17 mouse cellular contexts compared by ENCODE assay signal in the genomic region with DNA sequence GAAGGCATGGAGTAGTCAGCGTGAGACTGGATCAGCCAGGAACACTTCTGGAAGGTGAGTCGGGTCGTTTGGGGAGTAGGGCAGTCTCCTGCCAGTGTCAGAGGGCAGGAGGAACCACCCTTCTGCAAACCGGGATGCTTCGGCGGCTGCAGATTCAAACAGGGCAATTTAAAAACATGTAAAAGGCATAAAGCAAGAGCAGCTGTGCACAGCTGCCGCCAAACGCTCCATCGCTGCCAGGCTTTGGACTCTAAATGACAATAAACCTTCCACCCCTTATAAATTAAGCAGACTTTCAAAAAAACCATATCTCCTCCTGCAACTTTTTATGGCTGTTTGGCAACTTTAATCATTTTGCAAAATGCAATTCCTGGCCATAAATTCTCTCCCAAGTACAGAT.
DNase-seq lines count a peak whose midpoint lies in the region; ATAC-seq and TF ChIP-seq lines count a peak whose summit lies in the region.
"Had no signal": no experiment of that assay in that cellular context is flagged by ENCODE, and none has a peak within 500 bp of the region (broad histone marks: within the 10 kb centered on the region; RNA-seq: fewer than 3 reads in every experiment).

No protein-coding gene starts in this region.

- H3K4me3 ChIP-seq in heart, embryonic 12.5 days = no peak overlapping the region
- H3K4me3 ChIP-seq in lung, embryonic 16.5 days (ENCODE audit: low read length) = no peak overlapping the region
- no peak overlapping the region for H3K4me3 ChIP-seq in lung, adult 2 months (replicated peaks; ENCODE audit: extremely low read depth, low read depth, low read length)
- no peak overlapping the region for H3K4me3 ChIP-seq in limb, embryonic 12.5 days (replicated peaks)
- H3K4me3 ChIP-seq in liver, postnatal 0 days (ENCODE audit: low read depth, low read length) = no peak overlapping the region
- H3K4me3 ChIP-seq: embryonic facial prominence, embryonic 13.5 days; heart, embryonic 13.5 days; hindbrain, embryonic 13.5 days; limb, embryonic 13.5 days; midbrain, embryonic 15.5 days had no signal

- no peak for TF ChIP-seq CTCF in lung, adult 2 months (IDR thresholded peaks at IDR 0.05; ENCODE audit: insufficient read depth, low read length)
- no peak for TF ChIP-seq CTCF in liver, postnatal 0 days (IDR thresholded peaks at IDR 0.05; ENCODE audit: low read depth)

- no peaks in the 10 kb centered on the region for H3K36me3 ChIP-seq in heart, embryonic 12.5 days
- H3K36me3 ChIP-seq in lung, embryonic 16.5 days (ENCODE audit: control insufficient read depth, insufficient read depth, low read length) = no peaks in the 10 kb centered on the region
- no peaks in the 10 kb centered on the region for H3K36me3 ChIP-seq in limb, embryonic 12.5 days
- no peaks in the 10 kb centered on the region for H3K36me3 ChIP-seq in liver, postnatal 0 days (replicated peaks; ENCODE audit: insufficient read depth, low read length)
- H3K36me3 ChIP-seq: embryonic facial prominence, embryonic 13.5 days; heart, embryonic 13.5 days; hindbrain, embryonic 13.5 days; limb, embryonic 13.5 days; midbrain, embryonic 15.5 days had no signal

- no peak overlapping the region for H3K27ac ChIP-seq in heart, embryonic 12.5 days (ENCODE audit: poor library complexity, severe bottlenecking)
- no peak overlapping the region for H3K27ac ChIP-seq in lung, embryonic 16.5 days (ENCODE audit: low read length)
- H3K27ac ChIP-seq in limb, embryonic 12.5 days = no peak overlapping the region
- H3K27ac ChIP-seq in liver, postnatal 0 days (ENCODE audit: low read depth) = no peak overlapping the region
- H3K27ac ChIP-seq: embryonic facial prominence, embryonic 13.5 days; heart, embryonic 13.5 days; hindbrain, embryonic 13.5 days; limb, embryonic 13.5 days; macrophage; midbrain, embryonic 15.5 days had no signal

- TF ChIP-seq POLR2A in lung, adult 2 months (IDR thresholded peaks at IDR 0.05; ENCODE audit: borderline replicate concordance, extremely low read depth, low read depth, low read length) = no peak

- no peaks in the 10 kb centered on the region for H3K4me1 ChIP-seq in heart, embryonic 12.5 days (replicated peaks)
- H3K4me1 ChIP-seq in lung, embryonic 16.5 days (replicated peaks; ENCODE audit: control insufficient read depth, insufficient read depth, low read length) = peaks cover 3% of the 10 kb centered on the region; the same call in 1 of the 2 replicates
- H3K4me1 ChIP-seq in lung, adult 2 months (ENCODE audit: control insufficient read depth, insufficient read depth, low read length) = no peaks in the 10 kb centered on the region
- peaks cover 15% of the 10 kb centered on the region for H3K4me1 ChIP-seq in limb, embryonic 12.5 days (replicated peaks)
- no peaks in the 10 kb centered on the region for H3K4me1 ChIP-seq in liver, postnatal 0 days (ENCODE audit: insufficient read depth)
- H3K4me1 ChIP-seq: heart, embryonic 13.5 days had no signal

- intact Hi-C loops in heart, postnatal 10 days (cut with DNase I) = no loop called here

- ATAC-seq in heart, embryonic 12.5 days (ENCODE audit: insufficient number of reproducible peaks, low FRiP score) = no peak
- peak; percentile 59 for ATAC-seq in lung, embryonic 16.5 days (ENCODE audit: low read depth)
- ATAC-seq in limb, embryonic 12.5 days (ENCODE audit: insufficient number of reproducible peaks, insufficient read depth, low FRiP score, low TSS enrichment, low read depth) = no peak
- ATAC-seq in liver, postnatal 0 days = no peak
- ATAC-seq: midbrain, embryonic 15.5 days had no signal

- H3K4me2 ChIP-seq in heart, embryonic 12.5 days = no peak overlapping the region
- no peak overlapping the region for H3K4me2 ChIP-seq in lung, embryonic 16.5 days (ENCODE audit: low read depth, low read length)
- H3K4me2 ChIP-seq in limb, embryonic 12.5 days = peak overlapping the region; percentile 26; the same call in 1 of the 2 replicates
- H3K4me2 ChIP-seq in liver, postnatal 0 days (ENCODE audit: low read depth, low read length) = no peak overlapping the region
- H3K4me2 ChIP-seq: embryonic facial prominence, embryonic 13.5 days; heart, embryonic 13.5 days; hindbrain, embryonic 13.5 days; limb, embryonic 13.5 days; midbrain, embryonic 15.5 days had no signal

- DNase-seq in heart, postnatal 10 days = peak; percentile 8 to 20
- no peak for DNase-seq in lung, adult 2 months
- DNase-seq in gastrocnemius, adult 18-20 months (ENCODE audit: low spot score) = no peak
- no peak for DNase-seq in liver, postnatal 0 days
- DNase-seq: cerebellum, postnatal 36 days; gastrocnemius, postnatal 25 days; right cerebral cortex, postnatal 14 days; thymus, postnatal 25 days had no signal

- no peaks in the 10 kb centered on the region for H3K9me3 ChIP-seq in heart, embryonic 12.5 days (replicated peaks)
- no peaks in the 10 kb centered on the region for H3K9me3 ChIP-seq in lung, embryonic 16.5 days (ENCODE audit: control insufficient read depth, low read length)
- H3K9me3 ChIP-seq in limb, embryonic 12.5 days = no peaks in the 10 kb centered on the region
- no peaks in the 10 kb centered on the region for H3K9me3 ChIP-seq in liver, postnatal 0 days (ENCODE audit: low read length)
- H3K9me3 ChIP-seq: embryonic facial prominence, embryonic 13.5 days; heart, embryonic 13.5 days; hindbrain, embryonic 13.5 days; limb, embryonic 13.5 days; midbrain, embryonic 15.5 days had no signal

- no peak for TF ChIP-seq EP300 in liver, postnatal 0 days (IDR thresholded peaks at IDR 0.05; ENCODE audit: low read depth)

- 0 out of 2 replicates have a peak, but pooled peaks cover 15% of the 10 kb centered on the region for H3K27me3 ChIP-seq in heart, embryonic 12.5 days (replicated peaks)
- H3K27me3 ChIP-seq in lung, embryonic 16.5 days (ENCODE audit: control insufficient read depth, insufficient read depth, low read depth, low read length) = no peaks in the 10 kb centered on the region; the same call in 1 of the 2 replicates
- H3K27me3 ChIP-seq in limb, embryonic 12.5 days = peaks cover 68% of the 10 kb centered on the region
- no peaks in the 10 kb centered on the region for H3K27me3 ChIP-seq in liver, postnatal 0 days (ENCODE audit: insufficient read depth, low read length)
- H3K27me3 ChIP-seq: midbrain, embryonic 15.5 days had no signal

- no peak overlapping the region for H3K9ac ChIP-seq in heart, embryonic 12.5 days
- no peak overlapping the region for H3K9ac ChIP-seq in lung, embryonic 16.5 days (ENCODE audit: low read length)
- H3K9ac ChIP-seq in limb, embryonic 12.5 days (replicated peaks) = no peak overlapping the region
- H3K9ac ChIP-seq in liver, postnatal 0 days (replicated peaks) = no peak overlapping the region
- H3K9ac ChIP-seq: embryonic facial prominence, embryonic 13.5 days; heart, embryonic 13.5 days; hindbrain, embryonic 13.5 days; limb, embryonic 13.5 days; midbrain, embryonic 15.5 days had no signal

- 79% methylated on average over 9 of the region's 9 CpGs for WGBS in heart, embryonic 12.5 days
- 40% methylated on average over 9 of the region's 9 CpGs for WGBS in lung, embryonic 16.5 days
- WGBS in lung, adult 2 months = 59% methylated on average over 9 of the region's 9 CpGs
- WGBS in limb, embryonic 12.5 days = 6% methylated on average over 9 of the region's 9 CpGs
- WGBS in liver, postnatal 0 days (ENCODE audit: insufficient replicate concordance) = 64% methylated on average over 9 of the region's 9 CpGs

Comparison
In these comparisons a context has a peak if more than half of its experiments do, and no peak if none do; other contexts are left out.
1. DNase-seq: peak in heart, postnatal 10 days (2 of 2); none in lung, adult 2 months (single experiment), gastrocnemius, adult 18-20 months (single experiment) and liver, postnatal 0 days (single experiment).